Mouse (Mus musculus) intestine, postnatal 0 days (tissue): ENCODE measurements around the gene Lamc3. TPM values are rescaled to one million over a fixed set of nuclear protein-coding genes. Genes with fewer than 3 reads are reported as not detected.

ENCODE experiments used
- ATAC-seq: fragments of 200-750 bp; cut with Nextera tagmentation; 2 replicates; pipeline ENCODE4 v1.8.0; 2017; ENCODE audit warnings: mild to moderate bottlenecking, moderate TSS enrichment, moderate library complexity
- H3K27ac ChIP-seq: fragments of 300-500 bp; sonication (generic); 2 replicates; pipeline ENCODE4 v1.5.1; 2014; ENCODE audit warnings: mild to moderate bottlenecking, low read depth, low read length, moderate library complexity
- H3K27me3 ChIP-seq: fragments of 300-500 bp; sonication (generic); replicated peaks from 2 replicates; pipeline ENCODE4 v1.6.1; 2014; ENCODE audit warnings: low read length, mixed read lengths; ENCODE audit not compliant: control insufficient read depth, insufficient read depth
- H3K36me3 ChIP-seq: fragments of 300-500 bp; sonication (generic); 2 replicates; pipeline ENCODE4 v1.6.1; 2014; ENCODE audit warnings: mild to moderate bottlenecking, moderate library complexity; ENCODE audit not compliant: control insufficient read depth, insufficient read depth
- H3K4me1 ChIP-seq: fragments of 300-500 bp; sonication (generic); replicated peaks from 2 replicates; pipeline ENCODE4 v1.6.1; 2014; ENCODE audit warnings: antibody characterized with exemption, low read length, mixed read lengths; ENCODE audit not compliant: control insufficient read depth, insufficient read depth
- H3K4me2 ChIP-seq: fragments of 300-500 bp; sonication (generic); replicated peaks from 2 replicates; pipeline ENCODE4 v1.6.1; 2014; ENCODE audit warnings: low read depth, mild to moderate bottlenecking, moderate library complexity
- H3K4me3 ChIP-seq: fragments of 300-500 bp; sonication (generic); 2 replicates; pipeline ENCODE4 v1.5.1; 2014; ENCODE audit warnings: low read depth, low read length
- H3K9ac ChIP-seq: fragments of 300-500 bp; sonication (generic); 2 replicates; pipeline ENCODE4 v1.6.1; 2014; ENCODE audit warnings: mild to moderate bottlenecking, low read depth, low read length
- H3K9me3 ChIP-seq: fragments of 300-500 bp; sonication (generic); 2 replicates; pipeline ENCODE4 v1.6.1; 2016; ENCODE audit warnings: mixed run types; ENCODE audit not compliant: control insufficient read depth
- CTCF ChIP-seq: sonication (generic); IDR thresholded peaks from 2 replicates; pipeline ENCODE4 v1.5.1; 2016; ENCODE audit warnings: low read depth, mild to moderate bottlenecking, control low read depth, antibody characterized with exemption, moderate library complexity
- WGBS: fragments of 180-500 bp; shearing (Covaris S2); extraction: QIAGEN DNeasy Blood & Tissue Kit; methylation state at CpG from one replicate; pipeline ENCODE4 v1.1.7; 2014; 5-methylcytosine and 5-hydroxymethylcytosine counted together
- polyA plus RNA-seq: library from polyadenylated mRNA; unstranded; fragments of >200 nt; fragmentation: Nextera tagmentation; extraction: Ambion mirVana; gene quantifications from 2 replicates; pipeline ENCODE4 v1.2.1, GENCODE M21; 2015

Lamc3 gene
- polyA plus RNA-seq, 1 experiment from 2014 or later = 0.44 TPM

DNA sequence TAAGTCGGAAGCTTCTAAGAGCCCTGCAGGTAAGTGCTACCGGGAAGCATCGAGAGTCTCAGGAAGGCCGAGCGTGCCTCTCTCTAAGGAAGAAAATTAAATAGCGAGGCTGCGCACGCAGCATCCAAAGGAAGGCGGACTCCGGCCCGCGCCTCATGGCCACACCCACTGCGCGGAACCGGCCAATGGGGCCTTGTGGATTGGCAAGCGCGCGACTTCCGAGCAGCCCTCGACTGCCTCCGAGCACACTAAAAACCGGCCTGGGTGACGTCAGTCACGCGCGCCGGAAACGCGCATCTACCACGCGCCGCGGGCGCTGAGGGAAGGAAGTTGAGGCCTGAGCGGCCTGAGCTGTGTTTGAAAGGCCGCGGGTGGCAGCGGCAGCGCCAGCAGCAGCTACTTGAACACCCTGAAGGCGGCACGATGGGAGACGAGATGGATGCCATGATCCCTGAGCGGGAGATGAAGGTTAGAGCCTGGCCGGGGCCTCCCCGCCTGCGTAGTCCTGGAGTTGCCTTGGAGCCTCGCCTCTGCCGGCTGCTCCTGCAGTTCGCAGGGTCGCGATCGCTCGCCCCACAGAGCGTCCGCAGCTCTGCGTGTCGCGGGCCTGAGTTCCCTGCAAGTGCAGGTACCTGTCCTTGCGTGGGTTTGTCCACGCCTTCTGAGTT, 87.2 kb downstream of the Lamc3 start, which contains the start of gene Nup214:
TSS of gene Nup214 (plus strand) at position 296 of the 668 bp plus-strand sequence.
- under 1% methylated on average over 60 of the region's 60 CpGs for WGBS
- H3K4me3 ChIP-seq = peak within 1 kb of the TSS; percentile 73
- H3K27me3 ChIP-seq = no peaks in the 10 kb centered on the region
- peak within 1 kb of the TSS; percentile 51 for H3K27ac ChIP-seq
- H3K9ac ChIP-seq = peak within 1 kb of the TSS; percentile 89
- no peak for TF ChIP-seq CTCF
- H3K4me1 ChIP-seq = no peaks in the 10 kb centered on the region
- H3K4me2 ChIP-seq = peak within 1 kb of the TSS; percentile 78
- peak; percentile 99 for ATAC-seq
- no peaks in the 10 kb centered on the region for H3K9me3 ChIP-seq
- peaks cover 28% of the 10 kb centered on the region for H3K36me3 ChIP-seq

DNA sequence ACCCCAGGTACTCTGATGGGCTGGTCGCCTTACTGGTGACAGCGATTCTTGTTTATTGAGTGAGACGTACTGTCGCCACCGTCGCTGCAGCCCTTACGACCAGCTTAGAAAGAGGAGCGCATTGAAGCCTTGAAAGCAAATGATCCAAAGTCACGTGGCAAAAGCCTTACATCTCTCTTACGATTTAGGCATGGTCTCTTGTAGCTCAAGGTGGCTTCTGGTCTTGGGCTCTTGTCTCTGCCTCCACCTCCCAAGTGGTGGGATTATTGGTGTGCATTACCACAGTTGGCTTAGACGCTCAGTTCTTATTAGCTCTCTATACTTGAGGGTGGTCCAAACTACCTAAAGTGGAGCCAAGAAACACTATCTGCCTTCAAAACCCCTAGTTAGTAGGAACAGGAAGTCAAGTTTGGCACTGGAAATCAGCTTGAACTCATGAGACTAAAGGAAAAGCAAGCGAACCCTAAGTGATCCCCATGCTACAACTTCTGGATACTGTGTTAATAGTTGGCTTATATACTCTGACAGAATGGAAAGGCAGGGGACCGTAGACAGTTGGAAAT, 87.8 kb downstream of the Lamc3 start:
- peak overlapping the region; percentile 51 for H3K27ac ChIP-seq
- WGBS = 8% methylated on average over 13 of the region's 13 CpGs
- H3K9me3 ChIP-seq = no peaks in the 10 kb centered on the region
- peaks cover 31% of the 10 kb centered on the region for H3K36me3 ChIP-seq
- H3K9ac ChIP-seq = peak overlapping the region; percentile 89
- peak overlapping the region; percentile 78 for H3K4me2 ChIP-seq
- H3K4me3 ChIP-seq = peak overlapping the region; percentile 73
- no peaks in the 10 kb centered on the region for H3K4me1 ChIP-seq
- ATAC-seq = no peak
- no peaks in the 10 kb centered on the region for H3K27me3 ChIP-seq
- TF ChIP-seq CTCF = no peak

DNA sequence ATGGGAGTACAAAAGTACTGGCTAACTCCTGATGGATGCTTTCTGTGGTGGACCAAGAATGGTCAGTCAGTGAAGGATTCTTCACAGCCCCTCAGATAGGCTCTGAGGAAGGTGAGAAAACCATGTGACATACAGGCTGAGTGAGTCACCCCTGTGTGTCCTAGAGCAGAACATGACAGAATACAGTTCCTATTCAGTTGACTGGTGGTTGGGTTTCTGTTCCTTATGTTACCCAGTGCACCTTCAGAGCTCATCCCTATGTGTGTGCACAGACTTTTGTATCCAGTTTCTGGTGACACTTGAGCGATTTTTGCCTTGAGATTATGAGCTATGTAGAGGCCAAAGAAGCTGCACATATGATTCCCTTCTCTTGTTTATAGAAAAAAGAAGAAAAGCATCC, 100.7 kb downstream of the Lamc3 start:
- H3K4me1 ChIP-seq = no peaks in the 10 kb centered on the region

GRCm38 (mm10) chr2:31990961-31991360, 103.9 kb downstream of the Lamc3 start:
- Histone ChIP-seq H3K9me3 (no peaks in the 10 kb centered on the region), H3K27me3 (no peaks in the 10 kb centered on the region), H3K4me3 (no peak overlapping the region), H3K4me1 (no peaks in the 10 kb centered on the region), H3K4me2 (no peak overlapping the region), H3K9ac (no peak overlapping the region), H3K27ac (no peak overlapping the region), H3K36me3 (peaks cover 91% of the 10 kb centered on the region)
- ATAC-seq = no peak
- no peak for TF ChIP-seq CTCF
- 92% methylated on average over 4 of the region's 4 CpGs for WGBS

More for the DNA sequence above, 100.7 kb downstream of the Lamc3 start:
- Histone ChIP-seq H3K27me3 (no peaks in the 10 kb centered on the region), H3K9me3 (no peaks in the 10 kb centered on the region), H3K9ac (no peak overlapping the region), H3K36me3 (peaks cover 97% of the 10 kb centered on the region), H3K4me2 (no peak overlapping the region), H3K4me3 (no peak overlapping the region), H3K27ac (no peak overlapping the region)
- TF ChIP-seq CTCF = no peak
- 92% methylated on average over 1 of the region's 1 CpGs for WGBS
- no peak for ATAC-seq

DNA sequence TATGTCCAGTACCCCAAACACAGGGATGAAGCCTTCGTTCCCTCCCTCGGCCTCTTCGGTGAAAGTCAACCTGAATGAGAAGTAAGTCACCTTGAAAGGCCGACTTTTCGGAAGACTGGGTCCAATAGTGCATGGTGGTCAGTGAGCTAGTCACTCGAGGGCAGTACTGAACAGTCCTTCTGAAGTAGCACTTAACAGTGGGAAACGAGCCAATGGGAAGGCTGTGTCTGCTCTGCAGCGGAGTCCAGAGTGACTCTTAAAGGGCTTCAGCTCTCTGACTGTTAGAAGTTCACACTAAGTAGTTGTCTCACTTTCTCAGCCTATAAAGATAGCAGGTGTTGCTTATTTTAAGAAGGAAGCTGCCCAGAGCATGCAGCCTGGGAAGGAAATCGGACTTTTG, 107.8 kb downstream of the Lamc3 start:
- H3K4me3 ChIP-seq = no peak overlapping the region
- ATAC-seq = no peak
- H3K4me1 ChIP-seq = no peaks in the 10 kb centered on the region
- no peak overlapping the region for H3K4me2 ChIP-seq
- H3K36me3 ChIP-seq = peaks cover 93% of the 10 kb centered on the region
- no peaks in the 10 kb centered on the region for H3K9me3 ChIP-seq
- H3K9ac ChIP-seq = no peak overlapping the region
- H3K27me3 ChIP-seq = no peaks in the 10 kb centered on the region
- no peak overlapping the region for H3K27ac ChIP-seq
- WGBS = 87% methylated on average over 9 of the region's 9 CpGs
- no peak for TF ChIP-seq CTCF

- H3K4me3 ChIP-seq = no peak overlapping the region
- TF ChIP-seq CTCF = no peak
- H3K4me1 ChIP-seq = no peaks in the 10 kb centered on the region
- 94% methylated on average over 13 of the region's 13 CpGs for WGBS
- no peak for ATAC-seq
- no peak overlapping the region; the same call in 1 of the 2 replicates for H3K27ac ChIP-seq
- peaks cover 91% of the 10 kb centered on the region for H3K36me3 ChIP-seq
- no peaks in the 10 kb centered on the region for H3K9me3 ChIP-seq
- H3K4me2 ChIP-seq = no peak overlapping the region
- no peaks in the 10 kb centered on the region for H3K27me3 ChIP-seq
- no peak overlapping the region for H3K9ac ChIP-seq
Measured at GRCm38 (mm10) chr2:31996060-31996459, 109.0 kb downstream of the Lamc3 start.

Other genes starting within 250 kb of the Lamc3 start
- not detected in 2 replicates for gene Prdm12, start 247.3 kb upstream of the Lamc3 start, polyA plus RNA-seq
- gene Exosc2, start 216.6 kb upstream of the Lamc3 start, polyA plus RNA-seq = 18.2 and 18.8 TPM in 2 replicates
- 13.4 and 14.5 TPM in 2 replicates for gene Abl1, start 198.9 kb upstream of the Lamc3 start, polyA plus RNA-seq
- gene Qrfp, start 76.7 kb upstream of the Lamc3 start, polyA plus RNA-seq = 0.12 and 0.18 TPM in 2 replicates
- gene Fibcd1, start 41.3 kb upstream of the Lamc3 start, polyA plus RNA-seq = 2.0 and 2.3 TPM in 2 replicates
- gene Aif1l, start 62.8 kb downstream of the Lamc3 start, polyA plus RNA-seq = 8.1 and 8.2 TPM in 2 replicates
- gene Nup214, start 87.1 kb downstream of the Lamc3 start, polyA plus RNA-seq = 31.3 and 37.2 TPM in 2 replicates
- 6.1 and 6.2 TPM in 2 replicates for gene Fam78a, start 197.6 kb downstream of the Lamc3 start, polyA plus RNA-seq
- gene Plpp7, start 208.2 kb downstream of the Lamc3 start, polyA plus RNA-seq = 3.1 and 3.8 TPM in 2 replicates